Mouse (Mus musculus): ENCODE results near the gene Nek4.

Nek4 gene

GRCm38 (mm10) chr14:30974204-30974603 is 23.0 kb downstream of the Nek4 start:
- no peak for DNase-seq

GRCm38 (mm10) chr14:30976222-30976621 is 25.0 kb downstream of the Nek4 start:
- no peak for DNase-seq

GRCm38 (mm10) chr14:30996417-30996816 is 45.2 kb downstream of the Nek4 start:
- no peak for DNase-seq

- no peak for DNase-seq
Measured at GRCm38 (mm10) chr14:31000356-31000755, 49.2 kb downstream of the Nek4 start.

- no peak for DNase-seq
Measured at GRCm38 (mm10) chr14:31000816-31001306, 49.7 kb downstream of the Nek4 start.

- peak; percentile 85 to 88 for DNase-seq
Measured at GRCm38 (mm10) chr14:31001307-31002205, 50.4 kb downstream of the Nek4 start, which contains the start of the genes Glt8d1 and Spcs1. Gene Glt8d1, plus strand, starts transcription at chr14:31001400. Gene Spcs1, minus strand, starts transcription at chr14:31001672.

- DNase-seq = no peak
Measured at GRCm38 (mm10) chr14:31004527-31004926, 53.4 kb downstream of the Nek4 start.

- DNase-seq = no peak
Measured at GRCm38 (mm10) chr14:31006779-31007178, 55.6 kb downstream of the Nek4 start.

- DNase-seq = no peak
Measured at GRCm38 (mm10) chr14:31011588-31011987, 60.4 kb downstream of the Nek4 start.

- no peak for DNase-seq
Measured at GRCm38 (mm10) chr14:31013928-31014327, 62.8 kb downstream of the Nek4 start.

- no peak for DNase-seq
Measured at GRCm38 (mm10) chr14:31016063-31016462, 64.9 kb downstream of the Nek4 start.

- DNase-seq = peak; percentile 5 to 16
Measured at GRCm38 (mm10) chr14:31017854-31018253, 66.7 kb downstream of the Nek4 start.

GRCm38 (mm10) chr14:31018860-31019291 is 67.7 kb downstream of the Nek4 start, which contains the start of the genes Pbrm1 and Gnl3:
Gene Pbrm1, plus strand, starts transcription at chr14:31019138.
Gene Gnl3, minus strand, starts transcription at chr14:31019152.
- peak; percentile 95 to 97 for DNase-seq

- peak; percentile 82 to 92 for DNase-seq
Measured at GRCm38 (mm10) chr14:31019331-31020205, 68.4 kb downstream of the Nek4 start.

- DNase-seq = no peak
Measured at GRCm38 (mm10) chr14:31022579-31022978, 71.4 kb downstream of the Nek4 start.

GRCm38 (mm10) chr14:31025785-31026184 is 74.6 kb downstream of the Nek4 start:
- peak; percentile 9 to 13 for DNase-seq

All from thymus, postnatal 36 days (tissue).